Mouse (Mus musculus) cerebellum, adult 11 months (tissue): ENCODE results near the gene Wdr76.
"Not testable (repeated sequence)": the region's sequence is repeated elsewhere in the genome, so short reads cannot be mapped to it uniquely, and the experiment has no call there.

Experiments used
- DNase-seq: peaks from one replicate; pipeline ENCODE4 v3.0.0; 2022

Gene Wdr76

DNA sequence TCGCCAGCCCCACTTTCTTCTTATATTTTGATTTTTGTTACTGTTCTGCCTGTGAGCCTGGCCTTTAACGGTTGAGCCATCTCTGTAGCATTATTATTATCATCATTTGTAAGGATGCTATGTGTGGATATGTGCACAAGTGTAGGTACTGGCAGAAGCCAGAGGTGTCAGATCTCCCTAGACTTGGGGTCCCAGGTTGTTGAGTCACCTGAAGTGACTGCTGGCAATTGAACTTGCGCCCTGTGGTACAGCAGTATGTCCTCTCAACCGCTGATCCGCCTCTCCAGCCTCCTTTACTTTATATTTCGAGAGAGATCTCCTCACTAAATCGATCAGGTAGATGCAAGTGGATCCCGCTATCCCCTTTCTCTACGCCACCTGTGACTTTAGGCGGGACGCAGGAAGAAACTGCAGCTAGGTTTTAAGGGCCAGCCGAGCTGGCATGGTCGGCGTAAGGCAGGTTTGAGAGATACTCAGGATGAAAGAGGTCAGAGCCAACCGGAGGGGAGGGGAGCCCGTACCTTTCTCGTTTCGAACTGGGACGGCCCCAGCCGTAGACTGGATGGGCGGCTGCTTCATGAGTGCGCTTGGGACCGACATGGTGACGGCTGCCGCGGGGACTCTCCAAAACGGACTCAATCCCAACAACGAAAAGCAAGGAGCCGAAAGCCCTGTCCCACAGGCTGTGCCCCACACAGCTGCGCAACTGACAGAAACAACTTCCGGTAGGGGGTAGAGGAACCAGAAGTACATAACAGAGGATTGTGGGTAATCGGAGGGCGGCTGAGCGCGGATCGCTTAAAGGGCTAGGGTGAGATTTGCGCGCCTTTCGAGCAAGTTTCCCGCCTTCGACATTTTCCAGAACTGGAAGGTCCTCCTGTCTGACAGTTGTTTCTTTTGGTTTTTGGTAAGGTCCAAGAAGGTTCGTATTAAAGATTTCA lies at the start of gene Wdr76, which contains the start of gene Mfap1a:
Gene Wdr76 (plus strand): TSS at position 782 of the 941 bp plus-strand sequence.
Gene Mfap1a (minus strand): TSS at position 724 of the 941 bp plus-strand sequence.
- DNase-seq: peak; percentile 71

DNA sequence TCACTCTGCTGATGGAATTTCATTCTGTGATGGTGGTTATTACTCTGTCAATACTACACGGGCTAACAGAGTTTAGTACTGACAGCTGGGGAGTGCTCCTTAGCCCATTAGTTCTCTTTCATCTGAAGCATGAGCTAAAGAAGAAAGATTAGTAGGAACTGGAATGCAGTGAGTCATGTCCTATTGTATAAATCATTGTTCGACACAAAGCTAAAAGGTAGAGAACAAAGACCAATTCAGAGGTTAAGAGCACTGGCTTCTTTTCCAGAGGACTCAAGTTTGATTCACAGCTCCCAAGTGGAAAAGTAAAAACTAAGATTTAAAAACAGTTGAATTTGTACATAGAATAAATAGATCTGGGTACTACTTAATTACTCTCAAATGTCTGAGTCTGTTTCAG lies 46.5 kb upstream of the Wdr76 start:
- no peak for DNase-seq

DNA sequence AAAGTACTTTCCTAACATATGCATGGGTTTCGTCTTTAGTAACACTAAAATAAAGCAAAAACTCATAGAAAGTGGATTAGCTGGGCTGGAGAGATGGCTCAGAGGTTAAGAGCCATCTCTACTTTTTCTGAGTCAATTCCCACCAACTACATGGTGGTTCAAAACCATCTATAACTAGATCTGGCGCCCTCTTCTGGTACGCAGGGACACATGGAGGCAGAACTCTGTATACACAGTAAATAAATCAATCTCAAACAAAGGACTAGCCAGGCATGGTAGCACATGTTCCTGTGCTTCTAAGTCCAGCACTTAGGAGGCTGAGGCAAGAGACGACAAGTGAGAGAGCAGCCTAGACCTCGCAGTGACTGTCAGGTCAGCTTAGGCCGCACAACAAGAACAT lies 37.5 kb upstream of the Wdr76 start:
- not testable (repeated sequence) for DNase-seq

- DNase-seq: not testable (repeated sequence)
These were observed 33.7 kb upstream of the Wdr76 start for GRCm38 (mm10) chr2:121472783-121473182.

DNA sequence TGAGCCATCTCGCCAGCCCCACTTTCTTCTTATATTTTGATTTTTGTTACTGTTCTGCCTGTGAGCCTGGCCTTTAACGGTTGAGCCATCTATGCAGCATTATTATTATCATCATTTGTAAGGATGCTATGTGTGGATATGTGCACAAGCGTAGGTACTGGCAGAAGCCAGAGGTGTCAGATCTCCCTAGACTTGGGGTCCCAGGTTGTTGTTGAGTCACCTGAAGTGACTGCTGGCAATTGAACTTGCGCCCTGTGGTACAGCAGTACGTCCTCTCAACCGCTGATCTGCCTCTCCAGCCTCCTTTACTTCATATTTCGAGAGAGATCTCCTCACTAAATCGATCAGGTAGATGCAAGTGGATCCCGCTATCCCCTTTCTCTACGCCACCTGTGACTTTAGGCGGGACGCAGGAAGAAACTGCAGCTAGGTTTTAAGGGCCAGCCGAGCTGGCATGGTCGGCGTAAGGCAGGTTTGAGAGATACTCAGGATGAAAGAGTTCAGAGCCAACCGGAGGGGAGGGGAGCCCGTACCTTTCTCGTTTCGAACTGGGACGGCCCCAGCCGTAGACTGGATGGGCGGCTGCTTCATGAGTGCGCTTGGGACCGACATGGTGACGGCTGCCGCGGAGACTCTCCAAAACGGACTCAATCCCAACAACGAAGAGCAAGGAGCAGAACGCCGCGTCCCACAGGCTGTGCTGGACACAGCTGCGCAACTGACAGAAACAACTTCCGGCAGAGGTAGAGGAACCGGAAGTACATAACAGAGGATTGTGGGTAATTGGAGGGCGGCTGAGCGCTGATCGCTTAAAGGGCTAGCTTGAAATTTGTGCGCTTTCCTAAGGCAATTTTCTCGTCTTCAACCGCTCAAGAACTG lies 33.0 kb upstream of the Wdr76 start, which contains the start of gene Mfap1b:
Gene Mfap1b (minus strand): TSS at position 767 of the 879 bp plus-strand sequence.
- peak; percentile 76 for DNase-seq

- no peak for DNase-seq
These were observed 32.4 kb upstream of the Wdr76 start for GRCm38 (mm10) chr2:121474180-121474535.

- DNase-seq: not testable (repeated sequence)
These were observed 31.2 kb upstream of the Wdr76 start for GRCm38 (mm10) chr2:121475306-121475705.

GRCm38 (mm10) chr2:121477491-121478266 lies 28.8 kb upstream of the Wdr76 start:
- no peak for DNase-seq

DNA sequence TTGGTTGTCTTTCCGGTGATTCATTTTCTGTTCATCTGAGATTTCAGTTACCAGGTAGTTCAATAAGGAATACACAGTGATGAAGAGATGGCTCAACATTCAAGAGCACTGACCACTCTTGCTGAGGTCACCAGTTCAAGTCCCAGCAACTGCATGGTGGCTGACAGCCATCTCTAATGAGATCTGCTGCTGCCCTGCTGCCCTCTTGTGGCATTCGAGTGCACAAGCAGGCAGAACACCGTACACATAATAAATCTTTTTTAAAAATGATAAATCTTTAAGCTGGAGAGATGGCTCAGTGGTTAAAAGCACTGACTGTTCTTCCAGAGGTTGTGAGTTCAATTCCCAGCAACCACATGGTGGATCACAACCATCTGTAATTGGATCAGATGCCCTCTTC lies 26.0 kb upstream of the Wdr76 start:
- DNase-seq: no peak

- not testable (repeated sequence) for DNase-seq
These were observed 25.6 kb upstream of the Wdr76 start for GRCm38 (mm10) chr2:121480916-121481315.

GRCm38 (mm10) chr2:121483576-121483975 lies 22.9 kb upstream of the Wdr76 start:
- DNase-seq: no peak

DNA sequence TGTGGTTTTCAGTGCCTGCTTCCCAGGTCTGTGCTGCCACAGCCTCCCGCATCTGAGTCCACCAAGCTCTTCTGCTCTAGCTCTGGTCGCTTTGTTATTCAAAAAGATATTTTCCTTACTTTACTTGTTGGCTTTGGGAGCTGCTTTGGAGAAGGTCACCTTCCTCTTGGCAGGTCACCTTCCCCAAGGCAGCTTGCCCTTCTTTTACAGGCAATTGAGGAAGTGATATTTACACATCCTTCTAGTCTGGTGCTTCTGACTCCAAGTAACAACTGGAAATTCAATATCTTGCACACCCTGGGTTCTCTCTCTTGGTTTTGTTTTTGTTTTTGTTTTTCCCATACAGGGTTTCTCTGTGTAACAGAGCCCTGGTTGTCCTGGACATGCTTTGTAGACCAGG lies 22.1 kb upstream of the Wdr76 start:
- not testable (repeated sequence) for DNase-seq

GRCm38 (mm10) chr2:121501550-121501949 lies 5.0 kb upstream of the Wdr76 start:
- not testable (repeated sequence) for DNase-seq

DNA sequence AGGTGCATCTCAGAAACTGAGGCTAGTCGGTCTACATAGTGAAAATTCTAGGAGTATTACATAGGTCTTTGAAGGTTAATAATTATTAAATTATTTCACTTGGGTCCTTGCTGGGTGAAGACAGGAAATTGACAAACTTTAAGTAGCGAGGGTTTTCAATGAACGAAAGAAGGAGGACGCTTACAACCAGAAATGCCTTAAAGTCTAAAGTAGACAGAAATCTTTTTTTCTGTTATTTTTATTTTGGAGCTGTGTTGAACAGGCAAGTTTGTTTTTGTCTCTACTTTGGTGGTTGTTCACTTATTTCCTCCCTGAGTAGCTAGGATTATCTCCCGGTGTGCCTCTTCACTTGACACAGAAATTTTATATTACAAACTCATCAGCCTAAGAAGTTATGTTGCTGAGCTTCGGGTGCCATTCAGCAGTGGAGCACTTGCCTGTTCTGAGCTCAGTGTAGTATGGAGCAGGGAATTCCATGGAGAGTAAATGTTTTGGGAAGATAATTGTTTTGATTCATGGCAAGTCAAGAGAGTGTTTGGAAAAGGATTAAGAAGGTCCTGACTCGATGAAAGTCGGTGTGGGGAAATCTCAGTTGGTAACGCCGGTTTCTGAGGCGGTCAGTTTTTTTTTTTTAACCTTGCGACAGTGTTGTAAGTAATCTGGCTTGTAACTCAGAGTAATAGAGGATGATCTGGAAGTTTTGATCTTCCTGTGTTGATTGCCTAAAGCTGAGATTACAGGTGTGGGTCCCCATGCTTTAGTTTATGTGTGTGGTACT lies 839 bp downstream of the Wdr76 start:
- DNase-seq: no peak

GRCm38 (mm10) chr2:121507951-121508330 lies 1.4 kb downstream of the Wdr76 start:
- no peak for DNase-seq

- peak; percentile 22 for DNase-seq
These were observed 3.1 kb downstream of the Wdr76 start for GRCm38 (mm10) chr2:121509584-121509983.

DNA sequence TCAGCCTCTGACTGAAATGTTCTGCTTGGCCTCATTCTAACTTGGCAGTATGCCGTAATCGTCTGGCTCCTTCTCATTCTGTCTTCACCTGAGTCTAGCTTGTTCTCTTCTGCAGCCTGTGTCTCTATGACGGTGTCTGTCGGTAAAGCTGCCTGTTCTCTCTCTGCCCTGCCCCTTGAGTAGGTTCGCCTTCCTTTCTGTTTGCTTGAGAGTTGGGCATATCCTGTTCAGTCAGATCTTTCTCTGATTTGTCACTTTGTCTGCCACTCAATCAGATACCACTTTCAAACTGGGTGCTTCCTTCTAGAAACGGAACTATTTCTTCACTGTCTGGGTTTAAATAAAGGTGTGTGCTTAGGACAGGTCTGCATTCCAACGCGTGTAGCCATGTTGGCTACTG lies 4.9 kb downstream of the Wdr76 start:
- DNase-seq: no peak

GRCm38 (mm10) chr2:121512991-121513765 lies 6.7 kb downstream of the Wdr76 start:
- DNase-seq: not testable (repeated sequence)

DNA sequence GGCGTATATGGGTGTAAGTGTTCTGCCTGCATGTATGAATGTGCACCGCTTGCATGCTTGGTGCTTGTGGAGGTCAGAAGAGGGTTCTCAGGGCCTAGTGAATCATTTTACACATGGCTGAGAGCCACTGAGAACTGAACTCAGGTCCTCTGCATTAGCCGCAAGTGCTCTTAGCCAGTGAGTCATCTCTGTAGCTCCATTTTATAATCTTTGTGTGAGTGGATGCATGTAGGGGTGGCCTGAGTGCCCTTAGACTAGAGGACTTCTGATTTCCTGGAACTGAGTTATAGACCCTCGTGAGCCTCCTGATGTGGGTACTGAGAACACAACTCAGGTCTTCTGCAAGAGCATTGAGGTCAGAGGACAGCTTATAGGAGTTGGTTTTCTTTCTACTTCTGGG lies 7.7 kb downstream of the Wdr76 start:
- DNase-seq: no peak

DNA sequence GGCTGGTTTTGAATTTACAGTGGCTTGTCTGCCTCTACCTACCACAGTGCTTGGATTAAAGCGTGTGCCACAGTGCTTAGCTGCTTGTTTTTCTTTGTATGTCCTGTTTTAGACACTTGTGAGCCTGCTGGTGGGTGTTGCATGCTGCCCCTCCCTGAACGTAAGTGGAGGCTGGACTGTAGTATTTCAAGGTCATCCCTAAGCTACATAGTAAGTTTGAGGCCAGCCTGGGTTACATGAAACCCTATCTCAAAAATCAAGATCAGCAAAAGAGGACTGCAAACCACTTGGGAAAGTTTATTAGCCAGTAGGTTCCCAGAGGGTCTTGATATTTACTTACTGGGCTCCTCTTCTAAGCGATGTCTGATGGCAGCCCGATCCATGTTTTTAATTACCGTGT lies 11.6 kb downstream of the Wdr76 start:
- DNase-seq: no peak

DNA sequence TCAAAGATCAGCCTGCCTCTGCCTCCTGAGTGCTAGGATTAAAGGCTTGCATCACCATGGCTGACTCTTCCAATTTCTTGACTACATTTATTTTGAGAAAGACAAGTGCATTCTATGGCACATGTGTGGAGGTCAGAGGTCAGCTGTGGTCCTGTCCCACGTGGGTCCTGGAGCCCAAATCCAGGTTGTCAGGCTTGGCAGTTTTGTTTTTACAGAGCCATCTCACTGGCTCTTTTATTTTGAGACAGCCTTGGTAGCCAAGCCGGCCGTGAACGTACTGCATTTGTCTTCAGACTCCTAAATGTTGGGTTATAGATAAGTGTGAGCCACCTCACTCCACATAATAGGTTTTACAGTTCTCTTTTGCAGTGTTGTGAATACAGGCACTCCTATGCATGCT lies 12.2 kb downstream of the Wdr76 start:
- DNase-seq: not testable (repeated sequence)
